Mouse (Mus musculus): ENCODE results near the gene Fam171a2. TPM values are rescaled to one million over a fixed set of nuclear protein-coding genes. Genes with fewer than 3 reads are reported as not detected.
A peak's percentile ranks its signal among the peaks of the same experiment; 100 is the strongest.

The Fam171a2 gene
- polyA plus RNA-seq (2011; ENCODE audit: insufficient read depth, insufficient read length, low replicate concordance, missing spikeins), result 0.65 and 2.7 TPM in 2 replicates

GRCm38 (mm10) chr11:102447497-102447896 lies at the start of gene Fam171a2:
TSS of gene Fam171a2 (minus strand) at chr11:102447682.
- no peak within 1 kb of the TSS for H3K4me3 ChIP-seq (replicated peaks; ENCODE audit: control insufficient read depth, low read depth, low read length)

GRCm38 (mm10) chr11:102496732-102497131 lies 49.2 kb upstream of the Fam171a2 start:
- TF ChIP-seq CTCF (IDR thresholded peaks at IDR 0.05; ENCODE audit: control insufficient read depth, insufficient read depth, low read length), result no peak
- TF ChIP-seq POLR2A (IDR thresholded peaks at IDR 0.05; ENCODE audit: borderline replicate concordance, control insufficient read depth, low read depth, low read length), result no peak
- 66% methylated on average over 2 of the region's 2 CpGs for WGBS

More at GRCm38 (mm10) chr11:102447497-102447896, at the start of gene Fam171a2:
- no peaks in the 10 kb centered on the region; the same call in 1 of the 2 replicates for H3K4me1 ChIP-seq (ENCODE audit: control insufficient read depth, insufficient read depth, low read length)
- TF ChIP-seq CTCF (IDR thresholded peaks at IDR 0.05; ENCODE audit: control insufficient read depth, insufficient read depth, low read length) (peak; percentile 30; the same call in 1 of the 2 replicates), POLR2A (IDR thresholded peaks at IDR 0.05; ENCODE audit: borderline replicate concordance, control insufficient read depth, low read depth, low read length) (no peak)
- H3K27ac ChIP-seq (ENCODE audit: control insufficient read depth, insufficient read depth, low read depth, low read length, poor library complexity), result no peak within 1 kb of the TSS; the same call in 1 of the 2 replicates
- WGBS, result under 1% methylated on average over 40 of the region's 40 CpGs

GRCm38 (mm10) chr11:102496206-102496605 lies 48.7 kb upstream of the Fam171a2 start:
- Histone ChIP-seq H3K27ac (ENCODE audit: control insufficient read depth, insufficient read depth, low read depth, low read length, poor library complexity) (no peak overlapping the region), H3K4me1 (ENCODE audit: control insufficient read depth, insufficient read depth, low read length) (no peaks in the 10 kb centered on the region), H3K4me3 (replicated peaks; ENCODE audit: control insufficient read depth, low read depth, low read length) (no peak overlapping the region)
- WGBS, result 87% methylated on average over 2 of the region's 2 CpGs
- TF ChIP-seq POLR2A (IDR thresholded peaks at IDR 0.05; ENCODE audit: borderline replicate concordance, control insufficient read depth, low read depth, low read length), result no peak
- no peak for TF ChIP-seq CTCF (IDR thresholded peaks at IDR 0.05; ENCODE audit: control insufficient read depth, insufficient read depth, low read length)

More at GRCm38 (mm10) chr11:102496732-102497131, 49.2 kb upstream of the Fam171a2 start:
- Histone ChIP-seq H3K4me3 (replicated peaks; ENCODE audit: control insufficient read depth, low read depth, low read length) (no peak overlapping the region), H3K4me1 (ENCODE audit: control insufficient read depth, insufficient read depth, low read length) (no peaks in the 10 kb centered on the region), H3K27ac (ENCODE audit: control insufficient read depth, insufficient read depth, low read depth, low read length, poor library complexity) (no peak overlapping the region)

DNA sequence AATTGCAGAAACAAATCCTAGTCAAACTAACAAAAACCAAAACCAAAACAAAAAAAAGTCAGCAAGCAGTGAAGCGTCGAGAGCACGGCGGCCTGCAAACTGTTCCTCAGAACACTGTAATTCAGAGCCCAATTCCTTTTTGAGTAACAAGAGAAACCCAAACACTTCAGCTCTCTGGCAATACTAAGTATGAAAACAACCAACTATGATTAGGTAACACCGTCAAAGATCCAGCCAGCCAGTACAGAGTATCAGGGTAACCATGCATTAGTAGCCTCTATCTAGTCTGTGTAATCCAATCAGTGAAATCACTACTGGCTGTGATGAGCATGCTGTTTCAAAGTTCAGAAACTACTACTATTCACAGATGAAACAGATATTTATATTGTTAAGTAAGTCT lies 48.3 kb upstream of the Fam171a2 start:
- 91% methylated on average over 5 of the region's 5 CpGs for WGBS
- H3K27ac ChIP-seq (ENCODE audit: control insufficient read depth, insufficient read depth, low read depth, low read length, poor library complexity), result no peak overlapping the region

DNA sequence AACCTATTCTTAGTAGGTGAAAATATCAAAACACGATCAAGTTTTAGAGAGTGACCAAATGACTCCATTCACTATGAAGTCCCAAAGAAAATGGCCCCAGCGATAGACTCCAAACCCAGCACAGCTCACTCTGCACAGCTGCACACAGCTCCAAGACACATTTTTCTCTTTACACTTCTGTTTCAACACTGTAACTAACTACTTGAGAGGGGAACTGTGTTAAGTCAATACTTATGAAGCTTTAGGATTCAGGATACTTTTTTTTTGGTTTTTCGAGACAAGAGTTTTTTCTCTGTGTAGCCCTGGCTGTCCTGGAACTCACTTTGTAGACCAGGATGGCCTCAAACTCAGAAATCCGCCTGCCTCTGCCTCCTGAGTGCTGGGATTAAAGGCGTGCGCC lies 47.6 kb upstream of the Fam171a2 start:
- H3K4me3 ChIP-seq (replicated peaks; ENCODE audit: control insufficient read depth, low read depth, low read length), result no peak overlapping the region
- H3K27ac ChIP-seq (ENCODE audit: control insufficient read depth, insufficient read depth, low read depth, low read length, poor library complexity), result no peak overlapping the region
- TF ChIP-seq CTCF (IDR thresholded peaks at IDR 0.05; ENCODE audit: control insufficient read depth, insufficient read depth, low read length) (no peak), POLR2A (IDR thresholded peaks at IDR 0.05; ENCODE audit: borderline replicate concordance, control insufficient read depth, low read depth, low read length) (no peak)
- H3K4me1 ChIP-seq (ENCODE audit: control insufficient read depth, insufficient read depth, low read length), result no peaks in the 10 kb centered on the region
- 88% methylated on average over 6 of the region's 6 CpGs for WGBS

More for the DNA sequence above, 48.3 kb upstream of the Fam171a2 start:
- TF ChIP-seq POLR2A (IDR thresholded peaks at IDR 0.05; ENCODE audit: borderline replicate concordance, control insufficient read depth, low read depth, low read length) (no peak), CTCF (IDR thresholded peaks at IDR 0.05; ENCODE audit: control insufficient read depth, insufficient read depth, low read length) (no peak)
- Histone ChIP-seq H3K4me3 (replicated peaks; ENCODE audit: control insufficient read depth, low read depth, low read length) (no peak overlapping the region), H3K4me1 (ENCODE audit: control insufficient read depth, insufficient read depth, low read length) (no peaks in the 10 kb centered on the region)

DNA sequence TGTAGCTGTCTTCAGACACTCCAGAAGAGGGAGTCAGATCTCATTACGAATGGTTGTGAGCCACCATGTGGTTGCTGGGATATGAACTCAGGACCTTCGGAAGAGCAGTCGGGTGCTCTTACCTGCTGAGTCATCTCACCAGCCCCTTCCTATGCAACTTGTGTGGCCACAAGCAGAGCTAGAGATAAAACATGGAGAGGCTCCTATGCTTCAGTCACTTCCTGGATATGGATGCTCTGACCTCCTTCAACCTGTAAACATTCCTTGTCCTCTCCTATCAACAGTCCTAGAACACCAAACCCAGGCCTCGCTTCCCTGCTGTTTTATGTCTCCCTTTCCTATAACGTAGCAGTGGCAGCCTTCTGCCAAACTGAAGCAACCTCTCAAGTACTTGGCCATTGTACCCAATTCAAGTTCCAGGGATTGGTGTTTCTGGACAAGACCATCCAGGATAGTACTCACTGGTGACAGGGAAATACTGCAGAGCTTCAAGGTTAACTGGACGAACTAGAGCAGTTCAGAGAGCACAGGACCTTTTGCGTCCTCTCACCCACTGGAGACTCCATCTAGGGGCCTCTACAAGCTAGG lies 46.7 kb upstream of the Fam171a2 start:
- TF ChIP-seq POLR2A (IDR thresholded peaks at IDR 0.05; ENCODE audit: borderline replicate concordance, control insufficient read depth, low read depth, low read length) (no peak), CTCF (IDR thresholded peaks at IDR 0.05; ENCODE audit: control insufficient read depth, insufficient read depth, low read length) (no peak)
- Histone ChIP-seq H3K4me3 (replicated peaks; ENCODE audit: control insufficient read depth, low read depth, low read length) (no peak overlapping the region), H3K4me1 (ENCODE audit: control insufficient read depth, insufficient read depth, low read length) (no peaks in the 10 kb centered on the region), H3K27ac (ENCODE audit: control insufficient read depth, insufficient read depth, low read depth, low read length, poor library complexity) (no peak overlapping the region)
- WGBS, result 66% methylated on average over 7 of the region's 7 CpGs

DNA sequence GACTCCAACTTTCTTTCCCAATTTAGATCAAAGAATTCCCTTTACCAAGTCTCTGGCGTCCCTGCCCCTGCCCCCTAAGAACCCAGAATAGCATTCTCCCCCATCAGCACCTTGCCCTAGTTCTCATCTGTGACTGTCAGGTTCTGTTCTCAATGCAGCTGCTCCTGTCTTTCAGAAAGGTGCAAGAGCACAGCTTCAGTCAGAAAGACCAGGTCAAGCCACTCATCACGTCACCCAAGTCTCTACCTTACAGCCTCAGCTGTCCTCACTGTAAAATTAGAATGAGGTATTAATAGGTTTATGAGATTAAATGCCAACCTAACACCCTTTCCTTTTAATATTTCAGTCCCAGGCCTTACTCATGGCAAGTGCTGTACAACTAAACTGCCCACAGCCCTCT lies 45.8 kb upstream of the Fam171a2 start:
- H3K27ac ChIP-seq (ENCODE audit: control insufficient read depth, insufficient read depth, low read depth, low read length, poor library complexity), result no peak overlapping the region
- 98% methylated on average over 2 of the region's 2 CpGs for WGBS
- TF ChIP-seq POLR2A (IDR thresholded peaks at IDR 0.05; ENCODE audit: borderline replicate concordance, control insufficient read depth, low read depth, low read length) (no peak), CTCF (IDR thresholded peaks at IDR 0.05; ENCODE audit: control insufficient read depth, insufficient read depth, low read length) (no peak)
- H3K4me1 ChIP-seq (ENCODE audit: control insufficient read depth, insufficient read depth, low read length), result no peaks in the 10 kb centered on the region; the same call in 1 of the 2 replicates
- H3K4me3 ChIP-seq (replicated peaks; ENCODE audit: control insufficient read depth, low read depth, low read length), result no peak overlapping the region

DNA sequence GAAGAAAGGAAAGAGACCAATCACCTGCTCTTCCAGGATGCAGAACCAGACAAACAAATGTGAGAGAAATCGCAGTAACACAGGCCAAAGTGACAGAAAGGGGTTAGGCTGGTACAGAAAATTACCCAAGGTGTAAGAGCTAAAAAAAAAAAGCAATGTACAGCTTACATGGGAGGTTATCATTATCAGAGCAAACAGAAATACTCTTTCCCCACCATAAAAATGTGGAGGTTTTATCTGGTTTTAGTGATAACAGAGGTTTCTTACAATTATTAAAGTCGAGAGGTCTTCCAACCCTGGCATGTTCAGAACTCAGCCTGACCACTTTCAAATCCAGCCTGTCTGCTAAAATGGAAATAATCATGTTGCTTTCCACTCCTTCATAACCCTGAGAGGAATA lies 40.4 kb upstream of the Fam171a2 start:
- WGBS, result 65% methylated on average over 2 of the region's 2 CpGs
- no peak overlapping the region for H3K4me3 ChIP-seq (replicated peaks; ENCODE audit: control insufficient read depth, low read depth, low read length)
- no peaks in the 10 kb centered on the region; the same call in 1 of the 2 replicates for H3K4me1 ChIP-seq (ENCODE audit: control insufficient read depth, insufficient read depth, low read length)
- no peak overlapping the region for H3K27ac ChIP-seq (ENCODE audit: control insufficient read depth, insufficient read depth, low read depth, low read length, poor library complexity)
- TF ChIP-seq POLR2A (IDR thresholded peaks at IDR 0.05; ENCODE audit: borderline replicate concordance, control insufficient read depth, low read depth, low read length) (no peak), CTCF (IDR thresholded peaks at IDR 0.05; ENCODE audit: control insufficient read depth, insufficient read depth, low read length) (no peak)

Data from bone marrow, adult 2 months (tissue).